Mouse (Mus musculus) liver, embryonic 16.5 days (tissue): ENCODE results near the gene Pou4f2. TPM values are rescaled to one million over a fixed set of nuclear protein-coding genes. Genes with fewer than 3 reads are reported as not detected.

ENCODE experiments used
- ATAC-seq: fragments of 200-750 bp; cut with Nextera tagmentation; 2 replicates; pipeline ENCODE4 v1.8.0; 2017; ENCODE audit warnings: low read depth, mild to moderate bottlenecking, moderate number of reproducible peaks, moderate library complexity
- H3K27ac ChIP-seq: fragments of 300-500 bp; sonication (generic); 2 replicates; pipeline ENCODE4 v1.5.1; 2014; ENCODE audit warnings: mild to moderate bottlenecking, low read length
- H3K27me3 ChIP-seq: fragments of 300-500 bp; sonication (generic); 2 replicates; pipeline ENCODE4 v1.6.1; 2014; ENCODE audit warnings: low read depth, low read length, mixed read lengths; ENCODE audit not compliant: control insufficient read depth, insufficient read depth
- H3K36me3 ChIP-seq: fragments of 300-500 bp; sonication (generic); 2 replicates; pipeline ENCODE4 v1.6.1; 2014; ENCODE audit warnings: mild to moderate bottlenecking; ENCODE audit not compliant: control insufficient read depth, insufficient read depth
- H3K4me1 ChIP-seq: fragments of 300-500 bp; sonication (generic); 2 replicates; pipeline ENCODE4 v1.6.1; 2014; ENCODE audit warnings: low read depth, low read length, mixed read lengths; ENCODE audit not compliant: control insufficient read depth
- H3K4me2 ChIP-seq: fragments of 300-500 bp; sonication (generic); 2 replicates; pipeline ENCODE4 v1.6.1; 2014; ENCODE audit warnings: low read depth, low read length, mixed read lengths
- H3K4me3 ChIP-seq: fragments of 300-500 bp; sonication (generic); 2 replicates; pipeline ENCODE4 v1.5.1; 2014; ENCODE audit warnings: low read depth, mild to moderate bottlenecking, low read length
- H3K9ac ChIP-seq: fragments of 300-500 bp; sonication (generic); 2 replicates; pipeline ENCODE4 v1.6.1; 2014; ENCODE audit warnings: low read depth, low read length
- H3K9me3 ChIP-seq: fragments of 300-500 bp; sonication (generic); replicated peaks from 2 replicates; pipeline ENCODE4 v1.6.1; 2016; ENCODE audit warnings: low read length; ENCODE audit not compliant: control insufficient read depth
- whole genome bisulfite sequencing: fragments of 180-500 bp; shearing (Covaris S2); extraction: QIAGEN DNeasy Blood & Tissue Kit; methylation state at CpG from one replicate; pipeline ENCODE4 v1.1.7; 2014; ENCODE audit not compliant: insufficient replicate concordance; 5-methylcytosine and 5-hydroxymethylcytosine counted together
- polyA plus RNA-seq: library from polyadenylated mRNA; unstranded; fragments of >200 nt; fragmentation: Nextera tagmentation; extraction: Ambion mirVana; gene quantifications from 2 replicates; pipeline ENCODE4 v1.2.1, GENCODE M21; 2015

Pou4f2 gene
- polyA plus RNA-seq, 1 experiment from 2014 or later, result not detected

- no peak for ATAC-seq
- no peaks in the 10 kb centered on the region for H3K36me3 ChIP-seq
- peaks cover 62% of the 10 kb centered on the region for H3K27me3 ChIP-seq
- H3K4me1 ChIP-seq, result no peaks in the 10 kb centered on the region
- no peak overlapping the region for H3K4me2 ChIP-seq
- H3K4me3 ChIP-seq, result no peak overlapping the region
- no peak overlapping the region for H3K9ac ChIP-seq
- under 1% methylated on average over 22 of the region's 25 CpGs for WGBS
- no peak overlapping the region for H3K27ac ChIP-seq
- H3K9me3 ChIP-seq, result no peaks in the 10 kb centered on the region
Measured at GRCm38 (mm10) chr8:78436661-78437060, 216 bp upstream of the Pou4f2 start.

- 2% methylated on average over 18 of the region's 18 CpGs for WGBS
- H3K4me3 ChIP-seq, result no peak overlapping the region
Measured at GRCm38 (mm10) chr8:78435624-78435960, 853 bp downstream of the Pou4f2 start.

GRCm38 (mm10) chr8:78434823-78435623 lies 1.4 kb downstream of the Pou4f2 start:
- H3K36me3 ChIP-seq, result no peaks in the 10 kb centered on the region
- no peak for ATAC-seq
- H3K27ac ChIP-seq, result no peak overlapping the region
- no peaks in the 10 kb centered on the region for H3K9me3 ChIP-seq
- no peak overlapping the region for H3K4me2 ChIP-seq
- H3K4me3 ChIP-seq, result no peak overlapping the region
- H3K27me3 ChIP-seq, result peaks cover 65% of the 10 kb centered on the region
- WGBS, result 3% methylated on average over 62 of the region's 62 CpGs
- no peaks in the 10 kb centered on the region for H3K4me1 ChIP-seq
- no peak overlapping the region for H3K9ac ChIP-seq

More at GRCm38 (mm10) chr8:78435624-78435960, 853 bp downstream of the Pou4f2 start:
- Histone ChIP-seq H3K9ac (no peak overlapping the region), H3K4me1 (no peaks in the 10 kb centered on the region), H3K36me3 (no peaks in the 10 kb centered on the region), H3K9me3 (no peaks in the 10 kb centered on the region), H3K27ac (no peak overlapping the region), H3K27me3 (peaks cover 65% of the 10 kb centered on the region), H3K4me2 (no peak overlapping the region)
- ATAC-seq, result no peak

GRCm38 (mm10) chr8:78434340-78434739 lies 2.1 kb downstream of the Pou4f2 start:
- Histone ChIP-seq H3K4me1 (no peaks in the 10 kb centered on the region), H3K27ac (no peak overlapping the region), H3K4me2 (no peak overlapping the region), H3K9ac (no peak overlapping the region), H3K4me3 (no peak overlapping the region), H3K27me3 (peaks cover 65% of the 10 kb centered on the region), H3K36me3 (no peaks in the 10 kb centered on the region), H3K9me3 (no peaks in the 10 kb centered on the region)
- ATAC-seq, result no peak
- 8% methylated on average over 8 of the region's 8 CpGs for WGBS

GRCm38 (mm10) chr8:78433318-78433717 lies 3.1 kb downstream of the Pou4f2 start:
- no peak overlapping the region for H3K27ac ChIP-seq
- no peaks in the 10 kb centered on the region for H3K4me1 ChIP-seq
- 12% methylated on average over 5 of the region's 5 CpGs for WGBS
- H3K27me3 ChIP-seq, result peaks cover 60% of the 10 kb centered on the region
- no peak overlapping the region for H3K4me3 ChIP-seq
- no peaks in the 10 kb centered on the region for H3K36me3 ChIP-seq
- no peak for ATAC-seq
- H3K4me2 ChIP-seq, result no peak overlapping the region
- no peak overlapping the region for H3K9ac ChIP-seq
- no peaks in the 10 kb centered on the region for H3K9me3 ChIP-seq

- H3K4me3 ChIP-seq, result no peak overlapping the region
- H3K27me3 ChIP-seq, result peaks cover 56% of the 10 kb centered on the region
- no peak overlapping the region for H3K27ac ChIP-seq
- H3K4me2 ChIP-seq, result no peak overlapping the region
- no peaks in the 10 kb centered on the region for H3K36me3 ChIP-seq
- WGBS, result 24% methylated on average over 1 of the region's 1 CpGs
- no peaks in the 10 kb centered on the region for H3K4me1 ChIP-seq
- no peak overlapping the region for H3K9ac ChIP-seq
- no peak for ATAC-seq
- H3K9me3 ChIP-seq, result no peaks in the 10 kb centered on the region
Measured at GRCm38 (mm10) chr8:78432451-78432850, 4.0 kb downstream of the Pou4f2 start.

GRCm38 (mm10) chr8:78431356-78431755 lies 5.1 kb downstream of the Pou4f2 start:
- no peak overlapping the region for H3K4me3 ChIP-seq
- H3K9ac ChIP-seq, result no peak overlapping the region
- H3K4me2 ChIP-seq, result no peak overlapping the region
- no peak overlapping the region for H3K27ac ChIP-seq
- H3K36me3 ChIP-seq, result no peaks in the 10 kb centered on the region
- H3K9me3 ChIP-seq, result no peaks in the 10 kb centered on the region
- ATAC-seq, result no peak
- no peaks in the 10 kb centered on the region for H3K4me1 ChIP-seq
- 4% methylated on average over 4 of the region's 4 CpGs for WGBS
- peaks cover 55% of the 10 kb centered on the region for H3K27me3 ChIP-seq

- Histone ChIP-seq H3K4me3 (no peak overlapping the region), H3K4me1 (no peaks in the 10 kb centered on the region), H3K27ac (no peak overlapping the region), H3K36me3 (no peaks in the 10 kb centered on the region), H3K9ac (no peak overlapping the region), H3K27me3 (peaks cover 31% of the 10 kb centered on the region), H3K9me3 (no peaks in the 10 kb centered on the region), H3K4me2 (no peak overlapping the region)
- WGBS, result 6% methylated on average over 11 of the region's 11 CpGs
- ATAC-seq, result no peak
Measured at GRCm38 (mm10) chr8:78428148-78428547, 8.3 kb downstream of the Pou4f2 start.

GRCm38 (mm10) chr8:78427769-78428130 lies 8.7 kb downstream of the Pou4f2 start:
- H3K27ac ChIP-seq, result no peak overlapping the region
- no peaks in the 10 kb centered on the region for H3K4me1 ChIP-seq
- H3K9me3 ChIP-seq, result no peaks in the 10 kb centered on the region
- ATAC-seq, result no peak
- no peak overlapping the region for H3K9ac ChIP-seq
- H3K4me2 ChIP-seq, result no peak overlapping the region
- no peaks in the 10 kb centered on the region for H3K36me3 ChIP-seq
- 4% methylated on average over 8 of the region's 8 CpGs for WGBS
- peaks cover 31% of the 10 kb centered on the region for H3K27me3 ChIP-seq
- no peak overlapping the region for H3K4me3 ChIP-seq
